Mouse (Mus musculus) liver, postnatal 0 days (tissue): ENCODE results near the gene Cog4.

Experiments used
- CTCF ChIP-seq: sonication (generic); IDR thresholded peaks from 2 replicates; pipeline ENCODE4 v1.5.1; 2016; ENCODE audit warnings: antibody characterized with exemption, low read depth
- EP300 ChIP-seq: IDR thresholded peaks from 2 replicates; pipeline ENCODE4 v1.6.1; 2016; ENCODE audit warnings: antibody characterized with exemption, low read depth, mild to moderate bottlenecking

DNA sequence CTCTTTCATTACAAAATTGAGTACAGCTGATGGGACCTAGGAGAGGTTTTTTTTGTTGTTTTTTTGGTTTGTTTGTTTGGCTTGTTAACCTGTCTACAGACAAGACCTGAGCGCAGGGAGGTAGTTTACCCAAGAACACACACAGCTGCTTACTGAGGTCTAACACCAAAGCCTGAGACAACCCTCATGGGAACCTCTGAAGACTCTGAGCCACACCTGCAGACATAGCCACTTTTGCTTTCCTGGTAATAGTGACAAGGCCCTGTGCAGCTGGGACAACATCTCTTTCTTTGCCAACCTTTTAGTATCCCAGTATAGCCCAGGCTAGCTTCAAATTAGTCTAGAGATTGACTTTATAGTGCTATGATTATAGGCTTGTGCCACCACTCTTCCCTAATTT is 40.3 kb upstream of the Cog4 start:
- TF ChIP-seq CTCF (no peak), EP300 (no peak)
